Mouse (Mus musculus): Measurements from ENCODE around the gene Smim24. TPM values are rescaled to one million over a fixed set of nuclear protein-coding genes. Genes with fewer than 3 reads are reported as not detected.
A peak's percentile ranks its signal among the peaks of the same experiment; 100 is the strongest.

Gene Smim24
- polyA plus RNA-seq, 1 experiment from 2014 or later, result 1.9 TPM

- H3K4me1 ChIP-seq, result peaks cover 43% of the 10 kb centered on the region
- peaks cover 76% of the 10 kb centered on the region for H3K27me3 ChIP-seq (ENCODE audit: poor library complexity, severe bottlenecking)
- no peaks in the 10 kb centered on the region for H3K9me3 ChIP-seq
- 67% methylated on average over 21 of the region's 21 CpGs for WGBS
- no peak for DNase-seq (ENCODE audit: extremely low spot score, low spot score)
- H3K27ac ChIP-seq, result no peak overlapping the region
- H3K36me3 ChIP-seq (replicated peaks), result no peaks in the 10 kb centered on the region
- peak overlapping the region; percentile 39; the same call in 1 of the 2 replicates for H3K4me3 ChIP-seq
These were observed 39.5 kb downstream of the Smim24 start for GRCm38 (mm10) chr10:81432169-81432867.

GRCm38 (mm10) chr10:81432868-81433262 lies 40.0 kb downstream of the Smim24 start:
- WGBS, result 6% methylated on average over 17 of the region's 17 CpGs
- Histone ChIP-seq H3K4me3 (peak overlapping the region; percentile 39), H3K4me1 (peaks cover 42% of the 10 kb centered on the region), H3K27me3 (ENCODE audit: poor library complexity, severe bottlenecking) (peaks cover 70% of the 10 kb centered on the region), H3K36me3 (replicated peaks) (no peaks in the 10 kb centered on the region), H3K27ac (peak overlapping the region; percentile 73), H3K9me3 (no peaks in the 10 kb centered on the region)
- peak; percentile 78 for DNase-seq (ENCODE audit: extremely low spot score, low spot score)

DNA sequence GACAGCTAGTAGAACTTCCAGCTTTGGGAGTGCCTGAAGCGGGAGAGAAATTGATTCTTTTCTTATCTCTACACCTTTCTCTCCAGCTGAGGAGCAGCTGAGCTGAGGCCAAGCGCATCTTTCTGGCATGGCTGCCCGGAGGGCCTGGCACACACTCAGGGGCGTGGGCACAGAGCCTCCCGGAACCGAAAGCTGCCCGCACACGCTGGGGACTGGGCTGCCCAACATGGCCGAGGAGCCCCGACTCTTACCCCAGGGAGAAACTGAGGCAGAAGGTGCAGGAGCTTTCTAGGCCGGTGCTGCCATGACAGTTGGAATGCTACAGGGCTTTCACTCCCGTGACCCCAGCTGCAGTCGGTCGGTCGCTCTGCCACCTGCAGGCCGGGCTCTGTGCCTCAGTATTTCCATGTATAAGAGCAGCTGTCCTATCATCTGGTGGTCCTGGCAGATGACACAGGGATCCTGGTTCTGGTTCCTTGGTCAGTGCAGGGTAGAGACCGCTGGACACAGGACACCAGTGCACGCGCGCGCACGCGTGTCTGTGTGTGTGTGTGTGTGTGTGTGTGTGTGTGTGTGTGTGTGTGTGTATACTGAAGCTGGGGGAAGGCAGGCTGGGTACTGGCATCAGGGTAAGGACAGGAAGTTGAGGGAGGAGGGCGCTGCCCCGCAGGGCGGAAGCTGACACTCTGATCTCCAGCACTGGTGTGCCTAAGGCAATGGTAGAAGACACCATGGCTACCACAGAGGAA lies 40.9 kb downstream of the Smim24 start:
- peaks cover 62% of the 10 kb centered on the region for H3K27me3 ChIP-seq (ENCODE audit: poor library complexity, severe bottlenecking)
- H3K4me3 ChIP-seq, result peak overlapping the region; percentile 39; the same call in 1 of the 2 replicates
- DNase-seq (ENCODE audit: extremely low spot score, low spot score), result peak; percentile 14
- WGBS, result 80% methylated on average over 26 of the region's 26 CpGs
- no peaks in the 10 kb centered on the region for H3K36me3 ChIP-seq (replicated peaks)
- no peaks in the 10 kb centered on the region for H3K9me3 ChIP-seq
- H3K4me1 ChIP-seq, result peaks cover 42% of the 10 kb centered on the region
- peak overlapping the region; percentile 73; the same call in 1 of the 2 replicates for H3K27ac ChIP-seq

- WGBS, result 70% methylated on average over 15 of the region's 15 CpGs
- peak; percentile 14 for DNase-seq (ENCODE audit: extremely low spot score, low spot score)
- H3K27me3 ChIP-seq (ENCODE audit: poor library complexity, severe bottlenecking), result peaks cover 53% of the 10 kb centered on the region
These were observed 41.8 kb downstream of the Smim24 start for GRCm38 (mm10) chr10:81434361-81435263.

GRCm38 (mm10) chr10:81435436-81435835 lies 42.6 kb downstream of the Smim24 start:
- 82% methylated on average over 3 of the region's 3 CpGs for WGBS
- no peak for DNase-seq (ENCODE audit: extremely low spot score, low spot score)
- Histone ChIP-seq H3K4me1 (peaks cover 30% of the 10 kb centered on the region), H3K27ac (no peak overlapping the region), H3K36me3 (replicated peaks) (no peaks in the 10 kb centered on the region), H3K4me3 (no peak overlapping the region), H3K27me3 (ENCODE audit: poor library complexity, severe bottlenecking) (peaks cover 51% of the 10 kb centered on the region), H3K9me3 (no peaks in the 10 kb centered on the region)

More at GRCm38 (mm10) chr10:81434361-81435263, 41.8 kb downstream of the Smim24 start:
- no peaks in the 10 kb centered on the region for H3K36me3 ChIP-seq (replicated peaks)
- H3K4me3 ChIP-seq, result no peak overlapping the region
- peaks cover 37% of the 10 kb centered on the region for H3K4me1 ChIP-seq
- H3K27ac ChIP-seq, result no peak overlapping the region
- H3K9me3 ChIP-seq, result no peaks in the 10 kb centered on the region

DNA sequence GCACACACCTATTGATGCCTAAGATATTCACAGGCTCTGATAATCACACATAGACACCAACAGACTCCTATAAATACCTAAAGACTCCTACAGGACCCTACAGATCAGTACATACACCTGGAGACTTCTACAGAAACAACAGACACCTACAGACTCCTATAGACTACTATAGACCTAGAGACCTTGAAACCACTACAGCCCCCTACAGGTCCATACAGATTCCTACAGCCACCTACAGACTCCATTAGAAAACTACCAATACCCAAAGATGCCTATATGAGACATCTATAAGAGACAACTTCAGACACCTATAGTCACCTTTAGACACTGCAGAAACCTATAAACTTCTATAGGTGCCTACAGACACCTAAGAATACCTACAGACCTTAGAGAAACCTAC lies 48.2 kb downstream of the Smim24 start:
- no peak for DNase-seq (ENCODE audit: extremely low spot score, low spot score)
- Histone ChIP-seq H3K27me3 (ENCODE audit: poor library complexity, severe bottlenecking) (0 out of 2 replicates have a peak, but pooled peaks cover 5% of the 10 kb centered on the region), H3K4me1 (no peaks in the 10 kb centered on the region), H3K27ac (no peak overlapping the region), H3K36me3 (replicated peaks) (no peaks in the 10 kb centered on the region), H3K4me3 (no peak overlapping the region), H3K9me3 (no peaks in the 10 kb centered on the region)

Small RNA genes lying within 50 kb of the gene (microRNA-seq; reads per million reads assigned to microRNA genes)
- gene Mir1191b (0.90 reads per million), gene Mir6913 (not detected)

Other genes starting within 250 kb of the Smim24 start
- gene Pias4, start 225.1 kb upstream of the Smim24 start, polyA plus RNA-seq (2016; fragmentation: Nextera tagmentation; extraction: Ambion mirVana), result 56.2 and 58.7 TPM in 2 replicates
- 596 and 599 TPM in 2 replicates for gene Eef2, start 216.4 kb upstream of the Smim24 start, polyA plus RNA-seq (2016; fragmentation: Nextera tagmentation; extraction: Ambion mirVana)
- 41.6 and 44.9 TPM in 2 replicates for gene Dapk3, start 210.0 kb upstream of the Smim24 start, polyA plus RNA-seq (2016; fragmentation: Nextera tagmentation; extraction: Ambion mirVana)
- gene 4930442H23Rik, start 209.2 kb upstream of the Smim24 start, polyA plus RNA-seq (2016; fragmentation: Nextera tagmentation; extraction: Ambion mirVana), result not detected in 2 replicates
- gene Nmrk2, start 191.0 kb upstream of the Smim24 start, polyA plus RNA-seq (2016; fragmentation: Nextera tagmentation; extraction: Ambion mirVana), result not detected in 2 replicates
- gene Atcay, start 162.2 kb upstream of the Smim24 start, polyA plus RNA-seq (2016; fragmentation: Nextera tagmentation; extraction: Ambion mirVana), result 5.3 and 6.7 TPM in 2 replicates
- 2.4 and 2.7 TPM in 2 replicates for gene Zfr2, start 159.9 kb upstream of the Smim24 start, polyA plus RNA-seq (2016; fragmentation: Nextera tagmentation; extraction: Ambion mirVana)
- gene Matk, start 140.1 kb upstream of the Smim24 start, polyA plus RNA-seq (2016; fragmentation: Nextera tagmentation; extraction: Ambion mirVana), result 3.7 and 5.0 TPM in 2 replicates
- gene Mrpl54, start 126.1 kb upstream of the Smim24 start, polyA plus RNA-seq (2016; fragmentation: Nextera tagmentation; extraction: Ambion mirVana), result 217 TPM in 2 replicates
- gene Apba3, start 126.1 kb upstream of the Smim24 start, polyA plus RNA-seq (2016; fragmentation: Nextera tagmentation; extraction: Ambion mirVana), result 51.9 and 52.1 TPM in 2 replicates
- gene Tjp3, start 101.5 kb upstream of the Smim24 start, polyA plus RNA-seq (2016; fragmentation: Nextera tagmentation; extraction: Ambion mirVana), result 8.8 and 10.1 TPM in 2 replicates
- 60.6 and 62.1 TPM in 2 replicates for gene Pip5k1c, start 100.1 kb upstream of the Smim24 start, polyA plus RNA-seq (2016; fragmentation: Nextera tagmentation; extraction: Ambion mirVana)
- 56.0 and 56.7 TPM in 2 replicates for gene Cactin, start 71.9 kb upstream of the Smim24 start, polyA plus RNA-seq (2016; fragmentation: Nextera tagmentation; extraction: Ambion mirVana)
- gene Tbxa2r, start 64.3 kb upstream of the Smim24 start, polyA plus RNA-seq (2016; fragmentation: Nextera tagmentation; extraction: Ambion mirVana), result 2.4 and 3.0 TPM in 2 replicates
- gene Gipc3, start 49.8 kb upstream of the Smim24 start, polyA plus RNA-seq (2016; fragmentation: Nextera tagmentation; extraction: Ambion mirVana), result not detected in 2 replicates
- 101 and 108 TPM in 2 replicates for gene Hmg20b, start 42.6 kb upstream of the Smim24 start, polyA plus RNA-seq (2016; fragmentation: Nextera tagmentation; extraction: Ambion mirVana)
- gene Mfsd12, start 35.6 kb upstream of the Smim24 start, polyA plus RNA-seq (2016; fragmentation: Nextera tagmentation; extraction: Ambion mirVana), result 6.7 and 7.5 TPM in 2 replicates
- gene 4930404N11Rik, start 27.2 kb upstream of the Smim24 start, polyA plus RNA-seq (2016; fragmentation: Nextera tagmentation; extraction: Ambion mirVana), result 0.35 and 0.52 TPM in 2 replicates
- 135 and 139 TPM in 2 replicates for gene Fzr1, start 14.5 kb upstream of the Smim24 start, polyA plus RNA-seq (2016; fragmentation: Nextera tagmentation; extraction: Ambion mirVana)
- gene Dohh, start 8.6 kb upstream of the Smim24 start, polyA plus RNA-seq (2016; fragmentation: Nextera tagmentation; extraction: Ambion mirVana), result 96.8 and 97.9 TPM in 2 replicates
- 2.6 and 3.1 TPM in 2 replicates for gene Gm48551, start 8.6 kb upstream of the Smim24 start, polyA plus RNA-seq (2016; fragmentation: Nextera tagmentation; extraction: Ambion mirVana)
- 0.78 and 1.4 TPM in 2 replicates for gene Gm48552, start 4.0 kb upstream of the Smim24 start, polyA plus RNA-seq (2016; fragmentation: Nextera tagmentation; extraction: Ambion mirVana)
- gene Nfic, start 62.6 kb downstream of the Smim24 start, polyA plus RNA-seq (2016; fragmentation: Nextera tagmentation; extraction: Ambion mirVana), result 7.3 and 8.6 TPM in 2 replicates
- 3.1 and 5.6 TPM in 2 replicates for gene Celf5, start 89.7 kb downstream of the Smim24 start, polyA plus RNA-seq (2016; fragmentation: Nextera tagmentation; extraction: Ambion mirVana)
- 88.2 and 90.4 TPM in 2 replicates for gene Ncln, start 103.3 kb downstream of the Smim24 start, polyA plus RNA-seq (2016; fragmentation: Nextera tagmentation; extraction: Ambion mirVana)
- gene S1pr4, start 107.1 kb downstream of the Smim24 start, polyA plus RNA-seq (2016; fragmentation: Nextera tagmentation; extraction: Ambion mirVana), result 0.32 and 0.33 TPM in 2 replicates
- gene Gna15, start 131.2 kb downstream of the Smim24 start, polyA plus RNA-seq (2016; fragmentation: Nextera tagmentation; extraction: Ambion mirVana), result 0.84 and 1.1 TPM in 2 replicates
- 73.4 and 77.2 TPM in 2 replicates for gene Gna11, start 152.1 kb downstream of the Smim24 start, polyA plus RNA-seq (2016; fragmentation: Nextera tagmentation; extraction: Ambion mirVana)
- gene Aes, start 166.4 kb downstream of the Smim24 start, polyA plus RNA-seq (2016; fragmentation: Nextera tagmentation; extraction: Ambion mirVana), result 276 and 283 TPM in 2 replicates
- 4.1 and 4.3 TPM in 2 replicates for gene Tle2, start 181.5 kb downstream of the Smim24 start, polyA plus RNA-seq (2016; fragmentation: Nextera tagmentation; extraction: Ambion mirVana)
- 2.8 and 3.1 TPM in 2 replicates for gene Tle6, start 208.0 kb downstream of the Smim24 start, polyA plus RNA-seq (2016; fragmentation: Nextera tagmentation; extraction: Ambion mirVana)
- gene BC025920, start 213.2 kb downstream of the Smim24 start, polyA plus RNA-seq (2016; fragmentation: Nextera tagmentation; extraction: Ambion mirVana), result 1.6 and 2.1 TPM in 2 replicates
- 52.5 and 55.1 TPM in 2 replicates for gene Sirt6, start 234.7 kb downstream of the Smim24 start, polyA plus RNA-seq (2016; fragmentation: Nextera tagmentation; extraction: Ambion mirVana)
- 4.8 and 5.8 TPM in 2 replicates for gene Ankrd24, start 235.5 kb downstream of the Smim24 start, polyA plus RNA-seq (2016; fragmentation: Nextera tagmentation; extraction: Ambion mirVana)